Mouse (Mus musculus): ENCODE data around the gene Homer3. TPM values are rescaled to one million over a fixed set of nuclear protein-coding genes. Genes with fewer than 3 reads are reported as not detected.

Homer3 gene
- polyA plus RNA-seq (2012; rRNA removed), result 18.2 and 18.5 TPM in 2 replicates

- peak; percentile 59 to 70 for DNase-seq (ENCODE audit: extremely low spot score in 1 of 2, low spot score in 1 of 2)
These were observed at the start of gene Homer3 for GRCm38 (mm10) chr8:70282603-70283135. TSS of gene Homer3 (plus strand) at chr8:70282827.

GRCm38 (mm10) chr8:70233606-70234005 is 49.0 kb upstream of the Homer3 start:
- DNase-seq (ENCODE audit: extremely low spot score in 1 of 2, low spot score in 1 of 2), result no peak

- peak; percentile 88 to 95 for DNase-seq (ENCODE audit: extremely low spot score in 1 of 2, low spot score in 1 of 2)
These were observed 48.4 kb upstream of the Homer3 start, which contains the start of the genes Sugp2 and Armc6 for GRCm38 (mm10) chr8:70234080-70234780. TSS of gene Sugp2 (plus strand) at chr8:70234226. TSS of gene Armc6 (minus strand) at chr8:70234466.

GRCm38 (mm10) chr8:70234781-70235128 is 47.9 kb upstream of the Homer3 start:
- no peak for DNase-seq (ENCODE audit: extremely low spot score in 1 of 2, low spot score in 1 of 2)

GRCm38 (mm10) chr8:70237842-70238241 is 44.8 kb upstream of the Homer3 start:
- no peak for DNase-seq (ENCODE audit: extremely low spot score in 1 of 2, low spot score in 1 of 2)

- DNase-seq (ENCODE audit: extremely low spot score in 1 of 2, low spot score in 1 of 2), result no peak
These were observed 42.0 kb upstream of the Homer3 start for GRCm38 (mm10) chr8:70240642-70241041.

DNA sequence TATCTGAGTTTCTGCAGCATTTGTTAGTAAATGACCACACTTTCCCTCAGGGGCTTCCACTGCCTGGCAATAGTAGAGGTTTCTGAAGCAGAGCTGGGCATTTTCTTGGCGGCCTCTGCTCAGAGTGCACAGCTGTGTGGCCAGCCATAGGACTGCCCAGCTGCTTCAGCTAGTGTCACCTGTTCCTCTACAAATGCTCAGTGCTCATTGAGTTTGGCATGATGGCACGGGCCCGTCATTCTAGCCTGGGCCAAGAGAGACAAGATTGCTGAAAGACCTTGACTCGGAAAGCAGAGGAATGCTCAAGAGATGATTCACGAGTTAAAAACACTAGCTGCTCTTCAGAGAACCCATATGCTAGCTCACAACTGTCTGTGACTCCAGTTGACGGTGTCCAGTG is 36.0 kb upstream of the Homer3 start:
- DNase-seq (ENCODE audit: extremely low spot score in 1 of 2, low spot score in 1 of 2), result no peak

- DNase-seq (ENCODE audit: extremely low spot score in 1 of 2, low spot score in 1 of 2), result no peak
These were observed 34.8 kb upstream of the Homer3 start for GRCm38 (mm10) chr8:70247841-70248240.

- DNase-seq (ENCODE audit: extremely low spot score in 1 of 2, low spot score in 1 of 2), result no peak
These were observed 28.0 kb upstream of the Homer3 start for GRCm38 (mm10) chr8:70254628-70255027.

GRCm38 (mm10) chr8:70257456-70257855 is 25.2 kb upstream of the Homer3 start:
- DNase-seq (ENCODE audit: extremely low spot score in 1 of 2, low spot score in 1 of 2), result no peak

DNA sequence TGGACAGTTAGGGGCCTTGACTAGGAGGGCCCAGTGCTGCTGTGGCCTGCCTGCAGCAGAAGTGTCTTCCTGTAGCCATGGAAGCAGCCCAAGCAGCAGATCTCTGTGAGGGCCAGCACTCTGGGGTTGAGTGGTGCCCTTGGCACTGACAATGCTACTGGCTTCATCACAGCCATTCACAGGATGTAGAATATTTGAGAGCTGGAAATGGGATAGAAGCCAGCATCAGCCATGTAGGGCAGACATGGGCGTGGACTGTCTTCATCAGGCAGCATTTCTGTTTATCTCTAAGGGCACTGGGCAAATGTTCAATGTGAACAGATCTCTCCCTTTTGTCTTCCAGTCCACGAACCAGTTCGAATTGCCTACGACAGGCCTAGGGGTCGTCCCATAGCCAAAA is 24.0 kb upstream of the Homer3 start:
- no peak for DNase-seq (ENCODE audit: extremely low spot score in 1 of 2, low spot score in 1 of 2)

- DNase-seq (ENCODE audit: extremely low spot score in 1 of 2, low spot score in 1 of 2), result no peak
These were observed 23.6 kb upstream of the Homer3 start for GRCm38 (mm10) chr8:70259043-70259442.

DNA sequence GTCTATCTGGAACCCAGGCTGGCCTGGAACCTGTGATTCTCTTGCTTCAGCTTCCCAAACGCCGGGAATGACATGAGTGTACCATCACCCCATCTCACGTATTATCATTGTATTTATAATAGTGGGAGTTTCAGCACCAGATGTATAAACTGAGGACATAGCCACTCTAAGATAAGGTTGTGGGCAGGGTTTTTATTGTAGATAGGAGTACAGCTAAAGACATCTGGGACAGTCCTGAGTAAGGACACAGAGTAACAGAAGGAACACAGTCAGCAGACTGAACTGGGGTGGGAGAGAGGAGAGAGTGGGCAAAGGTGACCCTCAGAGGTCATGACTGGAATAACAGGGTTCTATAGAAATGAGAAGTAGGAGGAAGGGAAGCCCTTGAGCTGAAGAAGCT is 15.0 kb upstream of the Homer3 start:
- no peak for DNase-seq (ENCODE audit: extremely low spot score in 1 of 2, low spot score in 1 of 2)

DNA sequence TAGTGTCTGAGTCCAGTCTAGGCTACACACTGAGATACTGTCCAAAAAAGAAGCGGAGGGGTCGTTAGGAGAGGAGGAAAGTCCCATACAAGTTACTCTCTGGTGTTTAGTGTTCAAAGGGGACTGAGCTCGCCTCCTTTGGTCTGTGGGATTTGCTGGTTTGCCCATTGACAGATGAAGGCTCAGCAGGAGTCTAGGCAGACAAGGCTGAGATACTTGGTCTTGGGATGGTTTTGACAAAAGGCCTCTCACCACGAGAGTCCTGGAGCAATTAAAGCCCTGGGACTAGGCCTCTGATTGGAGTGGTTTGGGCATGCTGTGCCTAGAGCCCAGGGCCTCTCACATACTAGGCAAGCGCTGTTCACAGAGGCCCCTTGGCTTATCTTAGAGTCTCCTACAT is 14.3 kb upstream of the Homer3 start:
- no peak for DNase-seq (ENCODE audit: extremely low spot score in 1 of 2, low spot score in 1 of 2)

DNA sequence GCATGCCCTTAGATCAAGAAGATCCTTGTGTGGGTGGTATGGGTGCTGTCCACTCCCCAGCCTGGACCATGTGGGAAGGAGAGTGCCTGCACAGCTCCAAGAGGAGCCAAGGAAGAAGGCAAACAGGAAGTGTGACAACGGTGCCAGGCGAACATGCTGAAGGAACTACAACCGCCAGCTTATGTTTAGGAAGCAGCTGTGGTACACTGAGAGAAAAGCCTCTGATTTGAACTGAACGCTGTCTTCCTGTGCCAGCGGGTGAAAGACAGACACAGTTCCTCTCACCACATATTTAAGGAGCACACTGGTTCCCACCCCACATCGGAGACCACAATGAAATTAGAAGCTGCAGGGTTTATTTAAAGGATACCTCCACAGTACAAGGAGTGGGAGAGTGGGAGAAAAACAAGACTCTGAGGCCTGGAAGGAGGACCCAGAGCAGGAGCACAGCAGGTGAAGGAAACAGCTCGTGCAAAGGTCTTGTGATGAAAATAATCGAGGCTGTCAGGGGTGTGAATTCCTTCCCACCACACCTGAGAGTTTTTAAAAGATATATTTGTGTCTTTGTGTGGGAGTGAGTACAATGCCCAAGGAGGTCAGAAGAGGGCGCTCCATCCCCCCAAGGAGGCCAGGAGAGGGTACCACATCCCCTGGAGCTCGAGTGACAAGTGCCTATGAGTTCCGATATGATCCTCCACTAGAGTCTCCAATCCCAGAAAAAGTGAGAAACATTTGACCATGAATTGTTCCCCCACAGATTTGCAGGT is 13.6 kb upstream of the Homer3 start:
- DNase-seq (ENCODE audit: extremely low spot score in 1 of 2, low spot score in 1 of 2), result peak; percentile 18 to 54

GRCm38 (mm10) chr8:70272949-70273348 is 9.7 kb upstream of the Homer3 start:
- no peak for DNase-seq (ENCODE audit: extremely low spot score in 1 of 2, low spot score in 1 of 2)

- DNase-seq (ENCODE audit: extremely low spot score in 1 of 2, low spot score in 1 of 2), result no peak
These were observed 8.3 kb upstream of the Homer3 start for GRCm38 (mm10) chr8:70274350-70274749.

- DNase-seq (ENCODE audit: extremely low spot score in 1 of 2, low spot score in 1 of 2), result no peak
These were observed 6.2 kb upstream of the Homer3 start for GRCm38 (mm10) chr8:70276476-70276875.

GRCm38 (mm10) chr8:70278175-70278574 is 4.5 kb upstream of the Homer3 start:
- peak in 1 of 2 experiments; percentile 41 for DNase-seq (ENCODE audit: extremely low spot score in 1 of 2, low spot score in 1 of 2)

DNA sequence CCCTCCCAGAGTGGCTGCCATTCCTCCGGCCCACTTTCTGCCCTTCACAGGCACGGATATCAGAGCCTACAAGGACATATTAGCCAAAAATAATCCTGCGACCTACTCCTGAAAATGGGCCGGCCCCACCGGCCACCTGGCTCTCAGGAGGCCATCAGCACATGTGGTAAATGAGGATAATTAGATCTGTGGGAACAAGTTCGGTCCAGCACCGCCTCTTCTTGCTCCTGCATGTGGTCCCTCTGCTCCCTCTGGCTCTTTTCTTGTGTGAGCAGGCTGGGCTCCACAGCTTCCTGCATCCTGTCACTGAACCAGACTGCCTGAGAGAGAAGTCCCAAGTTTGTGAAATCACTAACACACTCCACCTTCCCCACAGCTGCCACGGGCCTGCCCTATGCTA is 3.4 kb upstream of the Homer3 start:
- DNase-seq (ENCODE audit: extremely low spot score in 1 of 2, low spot score in 1 of 2), result no peak

GRCm38 (mm10) chr8:70281001-70281400 is 1.6 kb upstream of the Homer3 start:
- no peak for DNase-seq (ENCODE audit: extremely low spot score in 1 of 2, low spot score in 1 of 2)

Data from frontal cortex, adult 2 months (tissue).